Mouse (Mus musculus): Measurements from ENCODE around the gene Syp.

DNA sequence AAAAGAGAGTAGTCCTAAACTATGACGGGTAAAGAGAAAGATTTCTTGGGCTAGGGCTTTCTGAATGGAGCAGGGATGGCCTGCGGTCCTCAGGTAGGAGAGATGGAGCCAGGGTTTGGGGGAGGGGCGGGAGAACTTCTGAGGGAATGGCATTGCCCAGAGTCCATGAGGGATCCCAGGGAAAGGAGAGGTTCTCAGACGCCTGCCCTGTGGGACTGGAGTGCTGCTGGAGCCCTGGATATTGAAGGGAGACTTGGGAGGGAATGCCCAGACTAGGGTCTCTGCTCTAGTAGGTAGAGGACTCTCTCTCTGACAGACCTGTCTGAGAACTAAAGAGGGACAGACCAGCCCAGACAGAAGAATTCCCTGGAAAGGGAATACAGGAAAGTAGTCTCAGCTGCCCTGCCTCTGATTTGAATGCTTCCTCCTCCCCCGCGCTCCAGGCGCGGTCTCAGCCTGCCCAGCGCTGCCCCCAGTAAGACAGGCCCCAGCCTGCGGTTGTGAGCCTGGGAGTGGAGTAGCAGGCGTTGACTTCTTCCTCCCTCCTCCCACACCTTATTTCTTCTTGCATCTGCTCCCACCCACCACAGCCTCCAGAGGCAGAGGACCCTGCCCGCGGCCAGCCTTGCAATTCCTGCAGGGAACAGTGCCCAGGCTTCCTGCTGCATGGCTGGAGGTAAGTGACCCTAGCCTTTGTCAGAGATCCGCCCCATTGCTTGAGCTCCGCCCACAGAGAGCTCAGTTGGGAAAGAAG is 19.9 kb downstream of the Syp start:
- TF ChIP-seq CTCF (IDR thresholded peaks at IDR 0.05; ENCODE audit: low read depth) (no peak), EP300 (IDR thresholded peaks at IDR 0.05; ENCODE audit: low read depth) (no peak)
